Mouse (Mus musculus) megakaryocyte progenitor cell, adult 5-6 weeks (primary cell): Measurements from ENCODE around the gene H2-M5. TPM values are rescaled to one million over a fixed set of nuclear protein-coding genes. Genes with fewer than 3 reads are reported as not detected.
"Not testable (repeated sequence)": the region's sequence is repeated elsewhere in the genome, so short reads cannot be mapped to it uniquely, and the experiment has no call there.

Source experiments
- ATAC-seq: replicated peaks from 2 replicates; pipeline ENCODE4 v1.8.0; 2016; ENCODE audit warnings: mild to moderate bottlenecking, moderate TSS enrichment, inconsistent platforms; ENCODE audit not compliant: poor library complexity
- total RNA-seq, 2 experiments: library from RNA; stranded (forward) in 1 of 2; stranded (reverse) in 1 of 2; fragments of 157-497, 149-512 nt in 1 of 2; fragments of 200-1000 nt in 1 of 2; gene quantifications; 2 replicates each; pipeline versions ENCODE4 v1.2.3 to v1.2.4; 2015 to 2017

Gene H2-M5
- total RNA-seq, 2 experiments from 2014 or later = not detected

- no peak for ATAC-seq
Measured at GRCm38 (mm10) chr17:36994528-36994927, 5.2 kb upstream of the H2-M5 start.

DNA sequence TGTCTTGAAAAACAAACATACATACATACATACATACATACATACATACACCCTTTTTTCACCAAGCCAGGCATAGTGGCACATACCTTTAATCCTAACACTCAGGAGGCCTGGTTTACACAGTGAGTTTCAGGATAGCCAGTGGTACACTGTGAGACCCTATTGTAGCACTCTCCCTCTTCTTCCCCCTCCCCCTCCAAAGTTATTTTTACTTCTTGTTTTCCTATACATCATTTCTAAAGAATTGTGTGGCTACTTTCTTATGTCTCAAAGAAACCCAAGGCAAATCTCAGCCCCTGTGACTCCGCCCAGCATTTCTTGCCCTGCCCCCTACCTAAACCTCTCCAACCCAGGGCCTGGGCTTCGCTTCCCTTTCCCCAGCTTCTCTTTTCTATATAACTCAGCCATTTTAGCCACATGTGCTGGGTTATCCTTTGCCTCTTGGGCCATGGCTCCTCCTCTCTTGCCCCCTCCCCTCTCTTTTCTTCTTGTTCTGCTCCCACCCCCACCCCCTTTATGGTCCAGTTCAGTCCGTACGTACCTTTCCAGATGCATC lies 4.5 kb upstream of the H2-M5 start:
- ATAC-seq = peak; percentile 45; the same call in 1 of the 2 replicates

DNA sequence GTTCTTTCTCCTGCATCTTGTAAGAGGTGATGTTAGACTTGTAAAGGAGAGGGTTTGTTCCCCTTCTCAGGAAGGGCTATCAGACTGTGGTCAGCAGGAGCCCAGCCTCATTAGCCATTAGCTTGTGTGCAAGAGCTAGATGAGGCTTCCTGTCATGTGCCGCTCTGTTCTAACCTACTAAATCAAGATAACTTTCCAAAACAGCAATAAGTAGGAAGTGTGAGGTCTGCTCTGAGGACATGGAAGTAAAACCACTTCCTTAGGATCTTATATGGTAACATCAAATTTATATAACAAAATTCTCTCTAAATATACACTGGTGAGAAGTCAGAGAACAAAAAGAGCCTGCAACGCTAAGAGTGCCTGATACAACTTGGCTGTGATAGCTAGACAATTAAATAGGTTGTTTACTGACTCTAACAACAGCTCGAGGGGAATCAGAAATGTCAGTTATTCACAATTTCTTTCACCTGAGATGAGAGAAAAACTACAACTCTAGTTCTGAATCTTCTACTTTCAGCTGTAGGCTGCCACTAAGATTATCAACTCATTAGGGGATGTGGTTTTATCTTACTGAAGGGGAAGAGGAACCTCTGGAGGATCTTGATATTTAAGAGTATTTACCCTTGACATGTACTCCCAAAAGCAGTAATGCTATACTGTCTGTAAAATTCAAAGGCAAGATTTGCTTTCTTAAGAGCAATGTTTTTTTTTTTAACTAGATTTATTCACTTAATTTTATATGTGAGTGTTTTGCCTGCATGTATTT lies 3.2 kb upstream of the H2-M5 start:
- ATAC-seq = peak; percentile 72

DNA sequence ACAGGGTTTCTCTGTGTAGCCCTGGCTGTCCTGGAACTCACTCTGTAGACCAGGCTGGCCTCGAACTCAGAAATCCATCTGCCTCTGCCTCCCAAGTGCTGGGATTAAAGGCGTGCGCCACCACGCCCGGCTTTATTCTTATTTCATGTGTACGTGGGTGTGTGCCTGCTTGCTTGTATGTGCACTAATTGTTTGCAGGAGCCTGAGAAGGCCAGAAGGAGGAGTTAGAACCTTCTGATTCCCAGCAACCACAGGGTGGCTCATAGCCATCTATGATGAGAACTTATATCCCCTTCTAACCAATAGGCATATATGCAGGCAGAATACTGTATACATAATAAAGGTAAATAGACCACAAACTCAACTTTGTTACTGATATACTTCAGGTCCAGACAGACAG lies 1.3 kb upstream of the H2-M5 start:
- not testable (repeated sequence) for ATAC-seq

DNA sequence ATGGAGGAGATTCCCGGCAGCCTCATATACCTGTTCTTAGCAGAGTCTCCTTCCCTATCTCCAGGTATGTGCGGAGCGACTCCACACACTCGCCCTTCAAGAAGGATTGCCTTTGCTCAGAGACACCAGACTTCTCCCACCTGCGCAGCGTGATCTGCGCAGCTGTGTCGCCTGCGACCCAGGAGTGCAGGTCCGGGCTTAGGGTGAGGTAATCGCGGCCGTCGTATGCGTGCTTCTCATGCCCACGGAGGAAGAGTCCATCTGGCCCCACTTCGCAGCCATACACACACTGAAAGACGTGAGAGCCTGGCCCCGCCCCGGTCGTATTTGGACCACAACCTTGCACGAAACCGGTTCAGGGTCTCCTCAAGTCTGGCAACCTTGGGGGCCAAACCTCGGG lies 862 bp downstream of the H2-M5 start:
- peak; percentile 38; the same call in 1 of the 2 replicates for ATAC-seq

- no peak; the same call in 1 of the 2 replicates for ATAC-seq
Measured at GRCm38 (mm10) chr17:36982253-36983155, 6.8 kb downstream of the H2-M5 start.

- ATAC-seq = no peak
Measured at GRCm38 (mm10) chr17:36981845-36982244, 7.5 kb downstream of the H2-M5 start.

DNA sequence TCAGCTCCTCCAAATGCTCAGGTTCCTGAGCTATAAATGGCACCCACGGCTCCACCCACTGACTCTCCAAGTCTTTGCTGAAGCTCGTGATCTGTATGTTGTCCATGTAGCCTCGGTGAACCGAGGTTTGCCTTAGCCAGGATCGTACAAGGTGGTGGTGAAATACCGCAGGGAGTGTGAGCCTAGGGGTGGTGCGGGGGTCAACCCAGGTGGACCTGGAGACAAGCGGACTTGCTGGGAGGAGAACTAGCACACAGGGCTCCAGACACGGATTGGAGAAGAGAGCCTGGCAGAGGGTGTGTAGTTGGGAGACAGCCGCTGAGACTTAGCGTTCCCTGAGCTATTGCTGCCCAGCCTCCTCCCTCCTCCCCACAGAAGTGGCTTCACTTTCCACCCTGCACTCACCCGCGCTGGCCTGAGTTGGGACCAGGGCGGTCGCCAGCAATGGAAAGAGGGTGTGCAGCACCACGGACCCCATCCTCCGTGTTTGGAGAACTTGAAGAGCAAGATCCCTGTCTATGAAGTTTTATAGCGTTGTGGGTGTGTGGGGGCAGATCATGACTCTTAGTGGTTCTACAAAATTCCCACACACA lies 8.0 kb downstream of the H2-M5 start, which contains the start of gene 2410137M14Rik:
2410137M14Rik (minus strand) TSS at position 17 of the 593 bp plus-strand sequence.
- ATAC-seq = peak; percentile 53

DNA sequence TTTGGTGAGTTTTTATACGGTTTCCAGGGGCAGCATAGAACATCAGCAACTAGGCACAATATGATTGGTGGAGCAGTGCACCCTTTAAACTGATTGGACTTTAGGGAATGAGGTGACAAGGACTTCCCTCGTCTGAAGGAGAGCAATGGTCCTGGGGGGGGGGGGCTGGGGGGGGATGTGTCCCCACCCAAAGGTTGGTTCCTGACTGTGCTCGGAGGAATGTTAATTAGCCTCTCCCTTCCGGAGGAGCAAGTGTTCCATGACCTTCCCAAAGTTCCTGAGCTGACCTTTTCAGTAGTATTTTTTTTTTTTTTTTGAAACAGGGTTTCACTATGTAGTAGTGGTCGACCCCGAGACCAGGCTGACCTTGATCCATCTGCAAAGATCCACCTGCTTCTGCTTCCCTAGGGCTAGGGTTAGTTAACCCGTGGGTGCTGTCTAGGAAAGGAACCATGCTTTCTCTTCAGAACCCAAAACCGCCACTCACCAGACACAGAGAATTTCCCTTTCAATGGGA lies 16.0 kb downstream of the H2-M5 start:
- no peak for ATAC-seq

DNA sequence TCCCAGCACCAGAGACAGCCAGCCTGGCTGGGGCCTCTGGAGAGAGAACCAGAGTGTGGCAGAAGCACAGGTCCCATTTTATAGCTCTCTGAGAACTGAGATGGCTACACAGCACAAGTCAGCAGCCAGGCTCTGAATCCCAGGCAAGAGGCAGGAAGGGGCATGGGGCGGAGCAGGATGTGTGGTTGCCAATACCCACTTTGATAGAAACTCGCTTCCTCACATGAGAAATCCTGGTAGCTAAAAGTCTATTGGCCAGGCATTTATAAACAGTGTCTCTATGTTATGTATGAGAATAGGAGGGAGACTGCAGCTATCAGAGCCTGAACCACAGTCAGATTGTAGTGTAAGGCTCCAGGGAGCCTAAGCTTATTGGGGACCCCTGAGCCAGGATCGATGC lies 16.5 kb downstream of the H2-M5 start:
- ATAC-seq = peak; percentile 49

GRCm38 (mm10) chr17:36971172-36971850 lies 18.0 kb downstream of the H2-M5 start:
- ATAC-seq = peak; percentile 68

DNA sequence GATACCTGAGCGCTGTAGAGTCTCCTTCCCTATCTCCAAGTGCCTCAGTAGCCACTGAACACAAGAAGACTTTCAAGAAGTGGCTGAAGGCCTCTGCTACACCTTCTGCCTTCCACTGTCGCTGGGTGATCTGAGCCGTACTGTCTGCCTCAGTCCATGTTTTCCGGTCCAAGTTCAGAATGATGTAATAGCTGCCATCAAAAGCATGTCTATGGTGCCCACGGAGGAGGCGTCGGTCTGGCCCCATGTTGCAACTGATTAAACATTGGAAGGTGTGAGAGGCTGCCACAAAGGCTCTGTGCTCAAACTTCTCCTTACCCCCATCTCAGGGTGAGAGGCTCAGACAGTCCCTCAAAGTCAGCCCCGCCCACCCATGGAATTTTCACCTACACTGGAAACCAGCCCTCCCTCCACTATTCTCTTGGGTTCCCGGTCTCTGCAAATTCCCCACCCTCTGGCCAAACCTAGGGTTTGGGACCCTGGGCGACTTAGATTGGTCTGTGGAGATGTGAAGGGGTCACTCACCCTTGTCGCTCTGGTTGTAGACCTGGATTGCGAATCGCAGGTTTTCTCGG lies 18.9 kb downstream of the H2-M5 start:
- peak; percentile 29 for ATAC-seq

DNA sequence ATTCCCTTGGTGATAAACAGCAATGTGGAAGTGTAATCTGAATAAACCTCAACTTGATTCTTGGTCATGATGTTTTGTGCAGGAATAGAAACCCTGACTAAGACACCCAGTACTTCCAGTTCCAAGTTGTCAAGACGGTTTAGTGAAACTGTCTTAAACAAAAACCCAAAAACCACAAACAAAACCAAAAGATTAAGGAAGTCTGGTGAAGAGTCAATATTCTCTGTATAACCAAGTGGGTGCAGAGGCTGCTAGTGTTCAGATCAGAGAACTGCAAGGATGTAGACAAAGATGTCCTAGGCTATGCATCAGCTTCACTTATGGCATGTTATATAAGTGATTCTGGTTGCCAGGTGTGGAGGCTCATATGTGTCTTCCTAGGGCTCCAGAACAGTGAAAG lies 22.5 kb downstream of the H2-M5 start:
- ATAC-seq = peak; percentile 64

DNA sequence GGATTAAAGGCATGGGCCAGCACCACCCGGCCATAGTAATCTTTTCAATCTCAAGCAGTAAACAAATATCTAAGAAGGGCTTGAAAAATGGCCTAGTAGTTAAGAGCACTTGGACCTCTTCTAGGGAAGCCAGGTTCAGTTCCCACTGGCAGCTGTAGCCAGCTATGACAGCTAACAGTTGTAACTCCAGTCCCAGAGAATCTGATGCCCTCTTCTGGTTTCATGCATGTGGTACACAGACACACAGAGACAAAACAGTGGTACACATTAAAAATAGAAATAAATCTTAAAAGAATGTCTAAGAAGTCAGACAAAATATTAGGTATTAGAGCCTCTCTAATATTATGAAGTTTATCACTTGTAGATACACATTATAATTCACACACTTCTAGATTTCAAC lies 28.2 kb downstream of the H2-M5 start:
- no peak for ATAC-seq

DNA sequence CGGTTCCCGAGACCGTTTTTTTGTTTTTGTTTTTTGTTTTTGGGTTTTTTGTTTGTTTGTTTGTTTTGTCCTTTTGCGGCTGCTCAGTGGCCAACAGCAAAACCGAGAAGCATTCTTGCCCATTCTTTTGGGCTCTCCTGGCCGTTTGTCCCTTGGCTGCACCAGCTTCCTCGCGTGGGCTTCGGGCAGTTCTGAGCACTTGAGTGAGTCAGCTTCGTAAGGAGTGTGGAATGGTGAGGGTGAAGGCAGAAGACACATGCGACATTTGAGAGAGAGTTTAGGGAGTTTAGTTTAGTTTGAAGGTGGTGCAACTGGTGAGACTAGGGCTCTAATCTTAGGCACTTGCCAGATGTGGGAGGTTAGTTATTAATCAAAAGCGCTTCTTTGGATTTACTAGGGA lies 30.5 kb downstream of the H2-M5 start:
- ATAC-seq = 0 out of 2 replicates have a peak, but pooled peaks have one; percentile 13

DNA sequence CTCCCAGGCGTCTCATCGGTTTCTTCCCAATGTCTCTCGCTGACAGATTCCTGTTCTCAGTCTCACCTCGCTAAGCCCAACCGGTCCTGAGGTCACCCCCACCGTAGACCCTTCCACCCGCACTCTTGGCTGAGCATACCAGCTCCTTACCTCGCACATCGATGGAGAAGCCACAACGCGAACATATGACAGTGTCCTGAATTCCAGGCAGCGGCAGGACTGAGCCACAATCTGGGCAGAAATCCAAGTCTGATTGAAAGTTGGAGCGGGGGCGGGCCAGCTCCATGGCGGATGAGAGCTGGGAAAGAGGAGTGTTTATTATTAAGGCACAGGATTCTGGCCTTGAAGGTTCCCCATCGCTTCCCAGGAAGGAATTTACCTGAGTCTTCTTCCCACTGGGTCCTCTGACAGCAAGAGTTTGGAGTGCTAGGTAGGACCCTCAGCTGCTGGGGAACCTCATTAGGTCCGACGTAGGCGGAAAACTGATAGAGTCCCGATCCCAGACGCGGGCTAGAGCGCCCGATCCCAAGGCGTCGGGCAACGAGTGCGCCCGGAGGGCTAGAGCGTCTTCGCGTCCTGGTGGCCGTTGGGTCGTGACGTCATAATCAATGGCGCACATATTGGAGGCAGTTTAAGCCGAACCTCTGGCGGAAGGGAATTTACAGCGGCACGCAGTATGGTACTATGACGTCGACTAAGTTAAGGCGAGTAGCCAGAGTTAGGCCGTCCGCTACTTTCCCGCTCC lies 31.2 kb downstream of the H2-M5 start, which contains the start of the genes Znrd1 and Znrd1as:
Znrd1 (minus strand) TSS at position 561 of the 745 bp plus-strand sequence.
Znrd1as (plus strand) TSS at position 594 of the 745 bp plus-strand sequence.
- ATAC-seq = peak; percentile 99

DNA sequence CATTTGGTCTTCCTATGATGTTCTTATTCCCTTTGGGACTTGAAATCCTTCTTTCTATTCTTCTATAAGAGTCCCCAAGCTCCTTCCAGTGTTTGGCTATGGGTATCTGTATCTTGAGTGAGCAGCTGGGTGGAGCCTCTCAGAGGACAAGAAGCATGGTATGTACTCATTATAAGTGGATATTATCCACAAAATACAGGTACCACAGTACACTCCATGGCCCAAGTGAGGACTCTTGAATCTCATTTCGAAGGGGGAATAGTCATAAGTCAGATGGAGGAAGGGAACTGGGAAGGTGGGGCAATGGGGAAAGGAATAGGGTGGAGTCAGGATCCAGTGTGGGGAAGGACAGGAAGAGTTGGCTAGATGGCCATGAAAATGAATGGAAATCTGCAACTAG lies 36.3 kb downstream of the H2-M5 start:
- ATAC-seq = no peak

DNA sequence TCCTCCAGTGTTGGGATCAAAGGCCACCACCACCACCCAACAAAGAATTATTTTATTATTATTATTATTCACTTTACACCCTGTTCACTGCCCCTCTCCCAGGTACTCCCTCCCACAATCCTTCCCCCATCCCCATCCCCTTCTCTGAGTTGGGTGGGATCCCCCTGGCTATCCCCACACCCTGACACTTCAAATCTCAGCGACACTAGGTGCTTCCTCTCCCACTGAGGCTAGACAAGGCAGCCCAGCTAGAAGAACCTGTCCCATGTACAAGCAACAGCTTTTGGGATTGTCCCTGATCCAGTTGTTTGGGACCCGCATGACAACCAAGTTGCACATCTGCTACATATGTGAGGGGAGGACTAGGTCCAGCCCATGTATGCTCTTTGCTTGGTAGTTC lies 36.7 kb downstream of the H2-M5 start:
- no peak for ATAC-seq
